ENCODE assay signal across 8 mouse cellular contexts in genomic region chr9:72132728-72133088, GRCm38 (mm10). TPM values are rescaled to one million over a fixed set of nuclear protein-coding genes. Genes with fewer than 3 reads are reported as not detected.
DNase-seq lines count a peak whose midpoint lies in the region; ATAC-seq lines count a peak whose summit lies in the region.

No protein-coding gene starts in this region.

- H3K9me3 ChIP-seq in kidney, embryonic 16.5 days (ENCODE audit: low read length) = no peaks in the 10 kb centered on the region
- H3K9me3 ChIP-seq in hindbrain, embryonic 11.5 days (ENCODE audit: control insufficient read depth, low read length) = no peaks in the 10 kb centered on the region
- H3K9me3 ChIP-seq in midbrain, embryonic 10.5 days (replicated peaks) = no peaks in the 10 kb centered on the region

- peak overlapping the region; percentile 95 for H3K27ac ChIP-seq in kidney, embryonic 16.5 days (ENCODE audit: low read length)
- peak overlapping the region; percentile 91 for H3K27ac ChIP-seq in hindbrain, embryonic 11.5 days (ENCODE audit: low read depth, low read length)
- peak overlapping the region; percentile 97 for H3K27ac ChIP-seq in midbrain, embryonic 10.5 days (replicated peaks)

- peak overlapping the region; percentile 57 for H3K4me3 ChIP-seq in kidney, embryonic 16.5 days (ENCODE audit: low read length)
- peak overlapping the region; percentile 59 for H3K4me3 ChIP-seq in hindbrain, embryonic 11.5 days (ENCODE audit: low read depth, low read length)
- peak overlapping the region; percentile 70 for H3K4me3 ChIP-seq in midbrain, embryonic 10.5 days

- no peaks in the 10 kb centered on the region for H3K36me3 ChIP-seq in kidney, embryonic 16.5 days (ENCODE audit: insufficient read depth, low read length)
- no peaks in the 10 kb centered on the region for H3K36me3 ChIP-seq in hindbrain, embryonic 11.5 days (ENCODE audit: control insufficient read depth, insufficient read depth, low read length)
- H3K36me3 ChIP-seq in midbrain, embryonic 10.5 days = no peaks in the 10 kb centered on the region

- no peak for ATAC-seq in kidney, embryonic 16.5 days (ENCODE audit: low FRiP score, low TSS enrichment)
- ATAC-seq in activated CD4-positive, CD25-positive, alpha-beta regulatory T cell, adult 4 months = peak; percentile 34
- ATAC-seq in hindbrain, embryonic 11.5 days (ENCODE audit: low FRiP score) = no peak

- WGBS in kidney, embryonic 16.5 days = 0% methylated on average over 25 of the region's 29 CpGs
- WGBS in hindbrain, embryonic 11.5 days = under 1% methylated on average over 29 of the region's 29 CpGs
- WGBS in midbrain, embryonic 10.5 days = under 1% methylated on average over 28 of the region's 29 CpGs

- peak overlapping the region; percentile 92 for H3K9ac ChIP-seq in kidney, embryonic 16.5 days (replicated peaks; ENCODE audit: low read length)
- H3K9ac ChIP-seq in hindbrain, embryonic 11.5 days (ENCODE audit: low read depth, low read length) = peak overlapping the region; percentile 91

- peaks cover 15% of the 10 kb centered on the region for H3K4me1 ChIP-seq in kidney, embryonic 16.5 days (ENCODE audit: insufficient read depth, low read length)
- no peaks in the 10 kb centered on the region for H3K4me1 ChIP-seq in hindbrain, embryonic 11.5 days (replicated peaks; ENCODE audit: control insufficient read depth, insufficient read depth, low read length)
- peaks cover 22% of the 10 kb centered on the region for H3K4me1 ChIP-seq in midbrain, embryonic 10.5 days

- no peaks in the 10 kb centered on the region for H3K27me3 ChIP-seq in kidney, embryonic 16.5 days (ENCODE audit: insufficient read depth, low read length)
- no peaks in the 10 kb centered on the region for H3K27me3 ChIP-seq in hindbrain, embryonic 11.5 days (ENCODE audit: control insufficient read depth, insufficient read depth, low read length)
- H3K27me3 ChIP-seq in midbrain, embryonic 10.5 days (ENCODE audit: low read depth, poor library complexity, severe bottlenecking) = peaks cover 9% of the 10 kb centered on the region; the same call in 1 of the 2 replicates

- peak overlapping the region; percentile 86 for H3K4me2 ChIP-seq in kidney, embryonic 16.5 days (replicated peaks; ENCODE audit: low read depth, low read length)
- peak overlapping the region; percentile 89 for H3K4me2 ChIP-seq in hindbrain, embryonic 11.5 days (replicated peaks; ENCODE audit: low read depth, low read length)

- no peak for DNase-seq in kidney, adult 11 months
- DNase-seq in hindbrain, embryonic 11.5 days (ENCODE audit: low spot score) = no peak
- no peak for DNase-seq in midbrain, embryonic 10.5 days (ENCODE audit: low spot score)
- no peak for DNase-seq in layer of hippocampus, postnatal 25 days (ENCODE audit: extremely low spot score in 1 of 2, low spot score in 1 of 2)
- no peak for DNase-seq in left cerebral cortex, adult 11 months (ENCODE audit: low spot score)
- no peak for DNase-seq in urinary bladder, postnatal 10 days (ENCODE audit: low spot score)

RNA-seq across cellular contexts. Expression of gene Tcf12, which starts 21.0 kb away (rescaled TPM):
- 56.5 and 65.5 TPM in 2 replicates for polyA plus RNA-seq in kidney, embryonic 16.5 days (2015; fragmentation: Nextera tagmentation; extraction: Ambion mirVana)
- 10 to 100 TPM; 29.9 to 36.7 TPM for polyA plus RNA-seq in activated CD4-positive, CD25-positive, alpha-beta regulatory T cell, adult 4 months (2017; shearing (Covaris generic))
- polyA plus RNA-seq in hindbrain, embryonic 11.5 days (2014; fragmentation: Nextera tagmentation; extraction: Ambion mirVana) = 215 and 227 TPM in 2 replicates
- polyA plus RNA-seq in midbrain, embryonic 10.5 days (2016; fragmentation: Nextera tagmentation; extraction: Ambion mirVana) = 165 and 180 TPM in 2 replicates
- total RNA-seq in layer of hippocampus, postnatal 25 days (2021) = 10 to 100 TPM; 50.1 to 68.1 TPM
